Mouse (Mus musculus) activated CD4-positive, CD25-positive, alpha-beta regulatory T cell, adult 4 months (primary cell): Measurements from ENCODE around the gene Tmem179b. TPM values are rescaled to one million over a fixed set of nuclear protein-coding genes. Genes with fewer than 3 reads are reported as not detected.
"Not testable (repeated sequence)": the region's sequence is repeated elsewhere in the genome, so short reads cannot be mapped to it uniquely, and the experiment has no call there.

Experiments used
- ATAC-seq: one replicate; pipeline ENCODE4 v1.8.0; 2017
- polyA plus RNA-seq, 2 experiments: library from polyadenylated mRNA; unstranded; fragments of 100-300 nt; shearing (Covaris generic); gene quantifications; one replicate each; pipeline ENCODE4 v1.2.1; 2017

Gene Tmem179b
- polyA plus RNA-seq, 2 experiments from 2014 or later: 98.5 to 110 TPM

- not testable (repeated sequence) for ATAC-seq
These were observed 45.8 kb downstream of the Tmem179b start for GRCm38 (mm10) chr19:8728335-8729099.

DNA sequence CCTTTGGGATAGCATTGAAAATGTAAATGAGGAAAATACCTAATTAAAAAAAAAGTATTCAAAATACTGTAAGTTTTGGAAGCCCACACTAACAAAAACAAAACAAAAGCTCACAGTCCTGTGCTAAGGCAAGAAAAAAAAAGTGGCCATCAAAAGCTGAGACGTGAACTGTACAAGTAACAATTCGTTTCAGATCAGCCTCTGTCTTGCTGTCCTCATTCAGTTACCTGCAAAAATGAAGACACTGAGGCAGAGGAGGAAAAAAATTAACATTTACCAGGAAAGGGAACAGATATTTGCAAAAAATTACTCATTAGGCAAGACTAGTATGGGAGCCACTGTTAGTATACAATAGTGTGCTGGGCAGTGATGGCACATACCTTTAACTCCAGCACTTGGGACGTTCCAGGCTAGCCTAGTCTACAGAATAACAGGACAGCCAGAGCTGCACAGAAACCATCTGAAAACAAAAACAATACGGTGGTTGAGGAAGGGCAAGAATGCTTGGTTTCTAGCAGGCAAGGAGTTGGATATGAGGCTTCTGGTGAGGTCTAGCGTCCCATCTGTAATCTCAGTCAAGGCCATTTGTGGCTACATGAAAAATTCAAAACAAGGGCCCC is 46.7 kb downstream of the Tmem179b start:
- no peak for ATAC-seq

GRCm38 (mm10) chr19:8726609-8727390 is 47.5 kb downstream of the Tmem179b start:
- ATAC-seq: no peak

- no peak for ATAC-seq
These were observed 49.1 kb downstream of the Tmem179b start for GRCm38 (mm10) chr19:8725081-8725613.

GRCm38 (mm10) chr19:8724392-8724791 is 49.9 kb downstream of the Tmem179b start:
- ATAC-seq: no peak

- ATAC-seq: no peak
These were observed 50.5 kb downstream of the Tmem179b start for GRCm38 (mm10) chr19:8723574-8724346.

GRCm38 (mm10) chr19:8722907-8723573 is 51.2 kb downstream of the Tmem179b start, which contains the start of gene Slc3a2:
Slc3a2 (minus strand) TSS chr19:8723369.
- ATAC-seq: peak; percentile 89

GRCm38 (mm10) chr19:8722559-8722906 is 51.7 kb downstream of the Tmem179b start:
- no peak for ATAC-seq

Other genes with a start within 250 kb of the Tmem179b start
- gene Slc22a8, start 183.2 kb downstream of the Tmem179b start, polyA plus RNA-seq: under 1 TPM in 1 of 2 experiments, not detected in 1; 0.40 TPM
- not detected for gene Slc22a6, start 156.4 kb downstream of the Tmem179b start, polyA plus RNA-seq
- not detected for gene Chrm1, start 110.7 kb downstream of the Tmem179b start, polyA plus RNA-seq
- gene Slc3a2, start 51.1 kb downstream of the Tmem179b start, polyA plus RNA-seq: 10 to 100 TPM; 60.3 to 69.3 TPM
- gene Wdr74, start 38.6 kb downstream of the Tmem179b start, polyA plus RNA-seq: 10 to 100 TPM; 43.3 to 70.5 TPM
- not detected for gene 1700092M07Rik, start 33.7 kb downstream of the Tmem179b start, polyA plus RNA-seq
- 100 to 1,000 TPM; 109 to 113 TPM for gene Stx5a, start 33.1 kb downstream of the Tmem179b start, polyA plus RNA-seq
- 100 to 1,000 TPM; 126 to 163 TPM for gene Nxf1, start 17.4 kb downstream of the Tmem179b start, polyA plus RNA-seq
- gene Tmem223, start 3.5 kb downstream of the Tmem179b start, polyA plus RNA-seq: 100 to 1,000 TPM; 115 to 137 TPM
- 1 to 10 TPM; 3.5 to 6.9 TPM for gene Taf6l, start 11.9 kb upstream of the Tmem179b start, polyA plus RNA-seq
- 100 to 1,000 TPM; 171 to 186 TPM for gene Polr2g, start 24.1 kb upstream of the Tmem179b start, polyA plus RNA-seq
- gene Zbtb3, start 28.1 kb upstream of the Tmem179b start, polyA plus RNA-seq: 1 to 10 TPM; 2.1 TPM
- 10 to 100 TPM; 39.9 to 43.8 TPM for gene Ttc9c, start 44.9 kb upstream of the Tmem179b start, polyA plus RNA-seq
- gene Hnrnpul2, start 45.5 kb upstream of the Tmem179b start, polyA plus RNA-seq: 1 to 10 TPM; 6.0 to 6.1 TPM
- gene AC129217.1, start 55.3 kb upstream of the Tmem179b start, polyA plus RNA-seq: not detected
- 100 to 1,000 TPM in 1 of 2 experiments, 10 to 100 TPM in 1; 93.4 to 102 TPM for gene Bscl2, start 63.0 kb upstream of the Tmem179b start, polyA plus RNA-seq
- 1 to 10 TPM in 1 of 2 experiments, under 1 TPM in 1; 0.42 to 1.2 TPM for gene Gng3, start 64.7 kb upstream of the Tmem179b start, polyA plus RNA-seq
- not detected for gene Lrrn4cl, start 76.3 kb upstream of the Tmem179b start, polyA plus RNA-seq
- gene Ubxn1, start 97.0 kb upstream of the Tmem179b start, polyA plus RNA-seq: 10 to 100 TPM; 62.6 to 75.9 TPM
- 10 to 100 TPM; 85.8 to 90.4 TPM for gene Uqcc3, start 106.5 kb upstream of the Tmem179b start, polyA plus RNA-seq
- gene Lbhd1, start 109.3 kb upstream of the Tmem179b start, polyA plus RNA-seq: 10 to 100 TPM; 63.2 to 70.9 TPM
- not detected for gene Gm49403, start 109.5 kb upstream of the Tmem179b start, polyA plus RNA-seq
- gene 1810009A15Rik, start 114.4 kb upstream of the Tmem179b start, polyA plus RNA-seq: 100 to 1,000 TPM; 112 to 130 TPM
- gene Gm49416, start 114.5 kb upstream of the Tmem179b start, polyA plus RNA-seq: 1 to 10 TPM in 1 of 2 experiments, not detected in 1; 1.5 TPM
- 10 to 100 TPM in 1 of 2 experiments, 1 to 10 TPM in 1; 8.9 to 12.2 TPM for gene Ints5, start 118.5 kb upstream of the Tmem179b start, polyA plus RNA-seq
- 10 to 100 TPM; 40.0 to 57.3 TPM for gene Ganab, start 123.6 kb upstream of the Tmem179b start, polyA plus RNA-seq
- 10 to 100 TPM; 16.3 to 18.6 TPM for gene B3gat3, start 145.9 kb upstream of the Tmem179b start, polyA plus RNA-seq
- gene Rom1, start 154.9 kb upstream of the Tmem179b start, polyA plus RNA-seq: 10 to 100 TPM in 1 of 2 experiments, 1 to 10 TPM in 1; 7.7 to 11.6 TPM
- 10 to 100 TPM; 20.4 to 25.1 TPM for gene Eml3, start 155.1 kb upstream of the Tmem179b start, polyA plus RNA-seq
- 100 to 1,000 TPM in 1 of 2 experiments, 10 to 100 TPM in 1; 58.5 to 101 TPM for gene Mta2, start 167.4 kb upstream of the Tmem179b start, polyA plus RNA-seq
- gene Tut1, start 179.4 kb upstream of the Tmem179b start, polyA plus RNA-seq: 10 to 100 TPM; 21.3 to 25.1 TPM
- 100 to 1,000 TPM; 589 to 842 TPM for gene Eef1g, start 192.6 kb upstream of the Tmem179b start, polyA plus RNA-seq
- gene Ahnak, start 214.8 kb upstream of the Tmem179b start, polyA plus RNA-seq: 10 to 100 TPM; 47.2 to 60.1 TPM